Mouse (Mus musculus) C2C12 (cell line): ENCODE results near the gene Marveld3. TPM values are rescaled to one million over a fixed set of nuclear protein-coding genes. Genes with fewer than 3 reads are reported as not detected.

ENCODE experiments used
- H3K27me3 ChIP-seq: one replicate; pipeline ENCODE4 v1.6.1; 2011; ENCODE audit not compliant: control insufficient read depth, insufficient read depth, insufficient read length
- H3K36me3 ChIP-seq: one replicate; pipeline ENCODE4 v1.6.1; 2011; ENCODE audit not compliant: control insufficient read depth, insufficient read depth
- H3K4me3 ChIP-seq: one replicate; pipeline ENCODE4 v1.5.1; 2011; ENCODE audit warnings: mild to moderate bottlenecking, control low read depth; ENCODE audit not compliant: poor library complexity, insufficient read depth, severe bottlenecking
- H3K79me2 ChIP-seq: one replicate; pipeline ENCODE4 v1.6.1; 2011; ENCODE audit not compliant: control insufficient read depth, insufficient read depth
- H3K79me3 ChIP-seq: one replicate; pipeline ENCODE4 v1.6.1; 2011; ENCODE audit warnings: low read depth, control low read depth
- H3ac ChIP-seq: one replicate; pipeline ENCODE3; 2011; ENCODE audit warnings: low read depth; ENCODE audit not compliant: control insufficient read depth, insufficient read length
- CEBPB ChIP-seq: IDR thresholded peaks from one replicate; pipeline ENCODE4 v1.6.1; 2011; ENCODE audit warnings: low read depth, mild to moderate bottlenecking, control low read depth, moderate library complexity
- CTCF ChIP-seq: IDR thresholded peaks from one replicate; pipeline ENCODE4 v1.5.1; 2011; ENCODE audit not compliant: control insufficient read depth, insufficient read depth, insufficient read length
- FOSL1 ChIP-seq: IDR thresholded peaks from one replicate; pipeline ENCODE4 v1.8.0; 2011; ENCODE audit warnings: mild to moderate bottlenecking, low read length; ENCODE audit not compliant: poor library complexity, insufficient read depth, severe bottlenecking
- MAX ChIP-seq: IDR thresholded peaks from one replicate; pipeline ENCODE4 v1.6.1; 2011; ENCODE audit warnings: mild to moderate bottlenecking, control low read depth
- MYOD1 ChIP-seq: IDR thresholded peaks from one replicate; pipeline ENCODE4 v1.6.1; 2011; ENCODE audit warnings: low read depth; ENCODE audit not compliant: control insufficient read depth, insufficient read length
- MYOG ChIP-seq: IDR thresholded peaks from one replicate; pipeline ENCODE4 v1.6.1; 2011; ENCODE audit not compliant: control insufficient read depth, insufficient read length; ENCODE audit errors: extremely low read depth
- USF1 ChIP-seq: IDR thresholded peaks from one replicate; pipeline ENCODE4 v1.6.1; 2011; ENCODE audit warnings: low read depth, mild to moderate bottlenecking, control low read depth, moderate library complexity
- polyA plus RNA-seq: library from polyadenylated mRNA; unstranded; fragments of >200 nt; fragmentation: generic; extraction: Trizol; gene quantifications from one replicate; pipeline ENCODE4 v1.2.1, GENCODE M21; 2012; ENCODE audit warnings: missing spikeins

The Marveld3 gene
- polyA plus RNA-seq, 1 experiment = not detected

DNA sequence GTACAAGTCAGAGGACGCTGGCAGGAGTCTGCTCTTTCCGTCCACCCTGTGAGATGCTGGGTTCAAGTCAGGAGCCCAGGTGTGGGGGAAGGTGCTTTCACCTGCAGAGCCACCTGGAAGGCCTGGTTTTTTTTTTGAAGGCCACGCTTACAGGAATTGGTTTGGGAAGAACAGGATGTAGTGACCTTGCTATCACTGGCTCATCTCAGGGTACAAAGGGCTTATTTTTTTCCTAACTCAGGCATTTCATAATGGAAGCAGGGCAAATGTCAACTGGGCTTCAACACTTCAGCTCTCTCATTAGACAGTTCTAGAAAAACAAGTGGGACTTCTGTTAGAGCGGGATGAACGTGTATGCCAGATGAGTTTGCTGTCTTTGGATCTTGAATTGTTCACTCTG is 42.3 kb upstream of the Marveld3 start:
- TF ChIP-seq MYOG (no peak), MAX (no peak), CTCF (no peak), USF1 (no peak), MYOD1 (no peak), FOSL1 (no peak), CEBPB (no peak)
- Histone ChIP-seq H3K36me3 (no peaks in the 10 kb centered on the region), H3K27me3 (peaks cover 37% of the 10 kb centered on the region)

GRCm38 (mm10) chr8:110002953-110003352 is 41.0 kb upstream of the Marveld3 start:
- Histone ChIP-seq H3K4me3 (no peak overlapping the region), H3K79me3 (no peaks in the 10 kb centered on the region), H3K79me2 (no peaks in the 10 kb centered on the region), H3K27me3 (peaks cover 44% of the 10 kb centered on the region), H3K36me3 (no peaks in the 10 kb centered on the region), H3ac (no peak overlapping the region)
- TF ChIP-seq CTCF (peak; percentile 41), CEBPB (no peak), USF1 (no peak)

More for the DNA sequence above, 42.3 kb upstream of the Marveld3 start:
- Histone ChIP-seq H3K79me2 (no peaks in the 10 kb centered on the region), H3K79me3 (no peaks in the 10 kb centered on the region), H3ac (no peak overlapping the region), H3K4me3 (no peak overlapping the region)

GRCm38 (mm10) chr8:109999974-110000373 is 38.0 kb upstream of the Marveld3 start:
- Histone ChIP-seq H3K79me2 (no peaks in the 10 kb centered on the region), H3K27me3 (peaks cover 39% of the 10 kb centered on the region), H3ac (no peak overlapping the region), H3K4me3 (no peak overlapping the region), H3K36me3 (no peaks in the 10 kb centered on the region), H3K79me3 (no peaks in the 10 kb centered on the region)
- TF ChIP-seq USF1 (no peak), FOSL1 (no peak), MYOG (no peak), CTCF (no peak), CEBPB (no peak), MYOD1 (no peak)

- Histone ChIP-seq H3ac (no peak overlapping the region), H3K27me3 (peaks cover 40% of the 10 kb centered on the region), H3K36me3 (no peaks in the 10 kb centered on the region), H3K79me2 (no peaks in the 10 kb centered on the region), H3K4me3 (no peak overlapping the region), H3K79me3 (no peaks in the 10 kb centered on the region)
- TF ChIP-seq CEBPB = no peak
- TF ChIP-seq MYOD1 = no peak
- no peak for TF ChIP-seq MAX
- TF ChIP-seq MYOG = no peak
- TF ChIP-seq CTCF = no peak
- TF ChIP-seq FOSL1 = no peak
- no peak for TF ChIP-seq USF1
These were observed 36.1 kb upstream of the Marveld3 start for GRCm38 (mm10) chr8:109998066-109998465.

DNA sequence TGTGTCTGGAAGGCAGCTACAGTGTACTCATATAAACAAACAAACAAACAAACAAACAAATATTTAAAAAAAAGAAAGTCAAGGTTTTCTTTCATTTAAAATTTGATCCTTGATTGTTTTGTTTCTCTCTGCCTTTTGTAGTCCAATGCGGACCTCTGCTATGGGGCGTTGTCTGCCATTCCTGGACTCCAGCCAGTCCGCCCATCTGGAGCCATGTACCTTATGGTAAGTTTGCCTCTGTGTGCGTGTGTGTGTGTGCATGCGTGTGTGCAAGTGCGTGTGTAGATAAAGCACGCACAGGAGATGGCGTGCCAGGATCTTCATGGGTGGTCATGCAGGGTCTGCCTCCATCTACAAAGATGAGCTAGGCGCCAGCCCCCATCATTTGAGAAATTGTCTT is 35.4 kb upstream of the Marveld3 start:
- H3ac ChIP-seq = no peak overlapping the region
- no peaks in the 10 kb centered on the region for H3K79me3 ChIP-seq
- no peaks in the 10 kb centered on the region for H3K79me2 ChIP-seq
- no peaks in the 10 kb centered on the region for H3K36me3 ChIP-seq
- H3K27me3 ChIP-seq = peaks cover 43% of the 10 kb centered on the region
- H3K4me3 ChIP-seq = no peak overlapping the region
- no peak for TF ChIP-seq MAX
- no peak for TF ChIP-seq CEBPB
- TF ChIP-seq CTCF = no peak
- TF ChIP-seq FOSL1 = no peak
- no peak for TF ChIP-seq MYOG
- no peak for TF ChIP-seq USF1
- TF ChIP-seq MYOD1 = no peak

DNA sequence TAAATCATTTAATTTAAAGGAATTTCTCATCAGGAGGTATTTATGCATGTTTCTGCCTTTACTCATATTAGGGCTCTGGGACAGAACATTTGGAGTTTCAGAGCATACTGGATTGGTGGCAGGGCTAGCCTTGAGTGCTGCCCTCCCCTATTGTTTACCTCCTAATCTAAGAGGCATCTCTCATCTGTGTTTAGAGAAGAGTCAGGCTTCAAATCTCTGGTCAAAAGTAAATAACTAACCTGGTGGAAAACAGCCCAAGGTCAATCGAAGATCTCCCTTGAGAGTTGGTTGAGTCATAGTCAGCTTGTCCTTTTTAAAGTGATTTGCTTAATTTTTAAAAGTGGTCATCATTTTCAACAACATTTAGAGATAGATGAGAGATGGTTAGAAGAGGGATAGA is 30.9 kb upstream of the Marveld3 start:
- no peak overlapping the region for H3ac ChIP-seq

More for the DNA sequence above, 30.9 kb upstream of the Marveld3 start:
- no peak overlapping the region for H3K4me3 ChIP-seq
- H3K27me3 ChIP-seq = peaks cover 40% of the 10 kb centered on the region
- no peaks in the 10 kb centered on the region for H3K36me3 ChIP-seq
- no peaks in the 10 kb centered on the region for H3K79me3 ChIP-seq
- TF ChIP-seq FOSL1 = no peak
- TF ChIP-seq CEBPB = no peak
- TF ChIP-seq USF1 = no peak
- no peak for TF ChIP-seq MYOD1
- no peak for TF ChIP-seq MAX
- no peak for TF ChIP-seq CTCF
- no peak for TF ChIP-seq MYOG
- no peaks in the 10 kb centered on the region for H3K79me2 ChIP-seq
